Mouse (Mus musculus): Measurements from ENCODE around the gene Nxpe2. TPM values are rescaled to one million over a fixed set of nuclear protein-coding genes. Genes with fewer than 3 reads are reported as not detected.
A peak's percentile ranks its signal among the peaks of the same experiment; 100 is the strongest.

Nxpe2 gene
- polyA plus RNA-seq (2015; fragmentation: Nextera tagmentation; extraction: Ambion mirVana): 0.87 and 2.1 TPM in 2 replicates

DNA sequence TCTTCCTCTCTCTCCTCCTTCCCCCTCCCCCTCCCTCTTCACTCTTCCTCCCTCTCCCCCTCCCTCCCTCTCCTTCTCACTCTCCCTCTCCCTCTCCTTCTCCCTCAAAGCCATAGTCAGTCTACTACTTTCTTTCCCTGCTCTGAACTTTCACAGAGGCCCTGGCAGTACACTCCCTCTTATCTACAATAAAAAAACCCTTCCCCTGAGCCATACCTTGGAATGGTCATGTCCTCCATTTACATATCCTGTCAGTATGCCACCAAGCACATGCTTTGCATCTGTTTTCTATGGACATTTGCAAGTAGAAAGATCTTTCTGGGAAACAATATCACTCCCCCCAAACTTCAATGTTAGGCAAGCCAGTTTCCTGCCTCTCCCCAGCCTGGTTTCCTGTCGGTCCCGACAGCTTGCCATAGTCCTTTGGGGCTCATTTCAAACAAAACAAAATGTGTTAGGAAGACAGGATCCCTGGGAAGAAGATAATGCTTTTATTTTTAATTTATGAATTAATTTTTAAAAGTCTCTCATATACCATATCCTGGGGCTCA is at the start of gene Nxpe2:
Gene Nxpe2 (minus strand): TSS at position 307 of the 551 bp plus-strand sequence.
- Histone ChIP-seq H3K4me2 (ENCODE audit: low read length) (no peak within 1 kb of the TSS), H3K27ac (peak within 1 kb of the TSS; percentile 76), H3K36me3 (ENCODE audit: insufficient read depth, low read length) (no peaks in the 10 kb centered on the region), H3K9me3 (replicated peaks; ENCODE audit: low read length) (no peaks in the 10 kb centered on the region), H3K4me1 (replicated peaks; ENCODE audit: insufficient read depth, low read length) (no peaks in the 10 kb centered on the region), H3K4me3 (replicated peaks; ENCODE audit: low read depth, low read length) (no peak within 1 kb of the TSS), H3K27me3 (ENCODE audit: insufficient read depth, low read length) (no peaks in the 10 kb centered on the region), H3K9ac (ENCODE audit: low read depth, low read length) (no peak within 1 kb of the TSS)
- WGBS: 44% methylated on average over 2 of the region's 2 CpGs
- TF ChIP-seq CTCF (IDR thresholded peaks at IDR 0.05; ENCODE audit: low read depth): no peak
- DNase-seq (ENCODE audit: low spot score): peak; percentile 56
- ATAC-seq (replicated peaks; ENCODE audit: low FRiP score, low read depth): no peak

GRCm38 (mm10) chr9:48389983-48390382 is 36.7 kb upstream of the Nxpe2 start:
- no peaks in the 10 kb centered on the region for H3K9me3 ChIP-seq (replicated peaks; ENCODE audit: low read length)
- H3K36me3 ChIP-seq (ENCODE audit: insufficient read depth, low read length): no peaks in the 10 kb centered on the region
- no peak overlapping the region for H3K4me2 ChIP-seq (ENCODE audit: low read length)
- H3K27ac ChIP-seq: no peak overlapping the region
- WGBS: 40% methylated on average over 3 of the region's 3 CpGs
- H3K9ac ChIP-seq (ENCODE audit: low read depth, low read length): no peak overlapping the region
- no peak for ATAC-seq (replicated peaks; ENCODE audit: low FRiP score, low read depth)
- DNase-seq (ENCODE audit: low spot score): no peak
- H3K27me3 ChIP-seq (ENCODE audit: insufficient read depth, low read length): no peaks in the 10 kb centered on the region
- TF ChIP-seq CTCF (IDR thresholded peaks at IDR 0.05; ENCODE audit: low read depth): no peak
- no peak overlapping the region for H3K4me3 ChIP-seq (replicated peaks; ENCODE audit: low read depth, low read length)
- no peaks in the 10 kb centered on the region for H3K4me1 ChIP-seq (replicated peaks; ENCODE audit: insufficient read depth, low read length)

DNA sequence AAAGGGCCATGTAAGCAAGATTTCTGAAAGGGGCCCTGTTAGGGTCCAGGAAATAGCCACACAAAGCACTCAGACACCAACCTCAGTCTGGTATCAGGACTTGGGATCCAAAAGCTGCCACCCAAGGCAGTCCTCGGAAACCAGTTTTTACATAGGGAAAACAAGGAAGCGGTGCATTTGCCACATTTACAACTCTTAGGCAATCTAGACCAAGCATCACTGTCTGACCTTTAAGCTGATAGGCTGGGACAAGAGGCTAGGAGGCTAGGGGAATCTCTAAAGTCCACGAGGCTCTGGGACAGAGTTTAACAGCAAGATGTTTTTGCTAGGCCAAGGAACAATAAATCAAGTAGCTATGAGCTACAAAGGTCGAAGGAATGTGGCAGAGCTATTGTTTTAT is 35.2 kb upstream of the Nxpe2 start:
- ATAC-seq (replicated peaks; ENCODE audit: low FRiP score, low read depth) (no peak), DNase-seq (ENCODE audit: low spot score) (no peak)
- H3K36me3 ChIP-seq (ENCODE audit: insufficient read depth, low read length): no peaks in the 10 kb centered on the region
- no peak overlapping the region for H3K27ac ChIP-seq
- H3K4me1 ChIP-seq (replicated peaks; ENCODE audit: insufficient read depth, low read length): no peaks in the 10 kb centered on the region
- TF ChIP-seq CTCF (IDR thresholded peaks at IDR 0.05; ENCODE audit: low read depth): no peak
- no peaks in the 10 kb centered on the region for H3K9me3 ChIP-seq (replicated peaks; ENCODE audit: low read length)
- no peak overlapping the region for H3K4me3 ChIP-seq (replicated peaks; ENCODE audit: low read depth, low read length)
- no peak overlapping the region for H3K4me2 ChIP-seq (ENCODE audit: low read length)
- no peaks in the 10 kb centered on the region for H3K27me3 ChIP-seq (ENCODE audit: insufficient read depth, low read length)
- 40% methylated on average over 4 of the region's 4 CpGs for WGBS
- H3K9ac ChIP-seq (ENCODE audit: low read depth, low read length): no peak overlapping the region

DNA sequence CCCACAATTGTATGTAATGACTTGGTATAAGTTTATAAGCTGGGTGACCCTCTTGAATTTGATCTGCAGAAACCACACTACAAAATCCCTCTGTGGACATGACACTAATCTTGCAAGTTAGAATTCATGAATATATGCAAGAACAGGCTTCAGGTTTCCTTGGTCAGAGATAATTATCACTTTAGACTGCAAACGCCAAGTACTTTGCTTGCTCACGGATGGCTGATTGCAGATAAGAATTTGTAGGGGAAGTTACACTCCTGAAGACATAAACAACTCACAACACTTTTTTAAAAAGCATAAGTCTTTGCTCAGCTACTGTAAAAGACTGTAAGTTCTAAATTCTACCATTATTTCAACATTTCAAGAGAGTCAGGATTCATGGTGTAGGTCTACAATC is 21.1 kb upstream of the Nxpe2 start:
- ATAC-seq (replicated peaks; ENCODE audit: low FRiP score, low read depth) (no peak), DNase-seq (ENCODE audit: low spot score) (no peak)
- no peaks in the 10 kb centered on the region for H3K9me3 ChIP-seq (replicated peaks; ENCODE audit: low read length)
- no peak overlapping the region for H3K9ac ChIP-seq (ENCODE audit: low read depth, low read length)
- H3K27ac ChIP-seq: no peak overlapping the region
- H3K4me1 ChIP-seq (replicated peaks; ENCODE audit: insufficient read depth, low read length): no peaks in the 10 kb centered on the region
- no peak overlapping the region for H3K4me2 ChIP-seq (ENCODE audit: low read length)
- H3K27me3 ChIP-seq (ENCODE audit: insufficient read depth, low read length): no peaks in the 10 kb centered on the region
- no peak for TF ChIP-seq CTCF (IDR thresholded peaks at IDR 0.05; ENCODE audit: low read depth)
- H3K36me3 ChIP-seq (ENCODE audit: insufficient read depth, low read length): no peaks in the 10 kb centered on the region
- H3K4me3 ChIP-seq (replicated peaks; ENCODE audit: low read depth, low read length): no peak overlapping the region
- 46% methylated on average over 2 of the region's 2 CpGs for WGBS

DNA sequence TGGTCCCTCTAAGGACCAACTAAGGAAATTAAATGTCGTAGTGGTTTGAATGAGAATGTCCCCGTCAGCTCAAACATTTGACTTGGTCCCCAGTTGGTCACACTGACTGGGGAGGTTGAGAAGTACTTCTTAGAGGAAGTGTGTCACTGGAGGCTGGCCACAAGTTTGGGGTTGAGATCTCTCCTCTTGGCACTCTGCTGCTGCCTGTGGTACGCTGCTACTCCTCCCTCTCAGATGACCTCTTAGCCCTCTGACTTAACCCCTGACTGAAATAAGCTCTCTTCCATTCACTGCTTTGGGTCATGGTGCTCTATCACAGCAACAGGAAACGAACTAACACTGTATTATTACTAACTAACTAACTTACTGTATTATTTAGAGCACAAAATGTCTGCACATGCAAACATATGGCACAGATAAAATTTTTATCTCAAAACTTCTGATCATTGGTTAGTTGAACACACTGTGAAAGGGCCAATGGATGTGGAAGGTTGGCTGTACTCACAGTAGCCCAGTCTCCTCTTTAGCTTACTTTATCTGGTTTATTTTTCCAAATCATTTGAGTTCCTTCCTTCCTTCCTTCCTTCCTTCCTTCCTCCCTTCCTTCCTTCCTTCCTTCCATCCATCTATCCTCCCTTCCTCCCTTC is 20.1 kb upstream of the Nxpe2 start:
- ATAC-seq (replicated peaks; ENCODE audit: low FRiP score, low read depth): no peak
- no peak overlapping the region for H3K9ac ChIP-seq (ENCODE audit: low read depth, low read length)
- no peaks in the 10 kb centered on the region for H3K4me1 ChIP-seq (replicated peaks; ENCODE audit: insufficient read depth, low read length)
- no peak overlapping the region for H3K4me3 ChIP-seq (replicated peaks; ENCODE audit: low read depth, low read length)
- WGBS: 84% methylated on average over 4 of the region's 4 CpGs
- no peaks in the 10 kb centered on the region for H3K9me3 ChIP-seq (replicated peaks; ENCODE audit: low read length)
- no peak for TF ChIP-seq CTCF (IDR thresholded peaks at IDR 0.05; ENCODE audit: low read depth)
- no peak overlapping the region for H3K27ac ChIP-seq
- H3K4me2 ChIP-seq (ENCODE audit: low read length): no peak overlapping the region
- DNase-seq (ENCODE audit: low spot score): no peak
- no peaks in the 10 kb centered on the region for H3K27me3 ChIP-seq (ENCODE audit: insufficient read depth, low read length)
- H3K36me3 ChIP-seq (ENCODE audit: insufficient read depth, low read length): no peaks in the 10 kb centered on the region

GRCm38 (mm10) chr9:48362743-48363142 is 9.5 kb upstream of the Nxpe2 start:
- no peak for ATAC-seq (replicated peaks; ENCODE audit: low FRiP score, low read depth)
- no peak for TF ChIP-seq CTCF (IDR thresholded peaks at IDR 0.05; ENCODE audit: low read depth)

More at GRCm38 (mm10) chr9:48362743-48363142, 9.5 kb upstream of the Nxpe2 start:
- Histone ChIP-seq H3K27ac (no peak overlapping the region), H3K9me3 (replicated peaks; ENCODE audit: low read length) (no peaks in the 10 kb centered on the region), H3K27me3 (ENCODE audit: insufficient read depth, low read length) (no peaks in the 10 kb centered on the region), H3K4me3 (replicated peaks; ENCODE audit: low read depth, low read length) (no peak overlapping the region), H3K4me1 (replicated peaks; ENCODE audit: insufficient read depth, low read length) (no peaks in the 10 kb centered on the region), H3K4me2 (ENCODE audit: low read length) (no peak overlapping the region), H3K9ac (ENCODE audit: low read depth, low read length) (no peak overlapping the region), H3K36me3 (ENCODE audit: insufficient read depth, low read length) (no peaks in the 10 kb centered on the region)
- no peak for DNase-seq (ENCODE audit: low spot score)
- WGBS: 90% methylated on average over 6 of the region's 6 CpGs

Data from kidney, postnatal 0 days (tissue).